Mouse (Mus musculus) hematopoietic multipotent progenitor cell, adult 10-12 weeks (in vitro differentiated cells): ENCODE results near the gene Olfr27. TPM values are rescaled to one million over a fixed set of nuclear protein-coding genes. Genes with fewer than 3 reads are reported as not detected.

Experiments
- polyA plus RNA-seq: library from polyadenylated mRNA; stranded (reverse); fragments of >175 nt; gene quantifications from 2 replicates; pipeline ENCODE4 v1.2.3, GENCODE M21; 2012; ENCODE audit warnings: low replicate concordance

The Olfr27 gene
- not detected in 2 replicates for polyA plus RNA-seq

DNA sequence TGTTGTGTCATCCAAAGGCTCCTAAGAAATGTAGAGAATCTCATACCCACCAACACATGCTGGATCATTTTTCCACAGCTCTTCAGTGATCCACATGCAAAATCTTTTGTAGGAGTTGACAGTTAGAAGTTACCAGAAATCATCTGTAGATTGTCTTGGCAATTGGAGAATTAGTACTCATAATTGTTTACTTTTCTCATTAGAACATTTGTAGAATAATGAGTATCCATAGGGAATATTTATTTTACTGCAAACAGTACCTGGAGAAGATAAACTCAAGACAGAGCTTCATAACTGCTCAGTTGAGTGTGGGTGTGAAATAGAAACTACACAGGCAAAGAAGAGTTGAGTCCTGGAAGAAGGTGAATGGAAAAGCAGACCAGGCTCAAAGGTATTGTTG lies at the start of gene Olfr27:
TSS of gene Olfr27 (plus strand) at position 301 of the 400 bp plus-strand sequence.

DNA sequence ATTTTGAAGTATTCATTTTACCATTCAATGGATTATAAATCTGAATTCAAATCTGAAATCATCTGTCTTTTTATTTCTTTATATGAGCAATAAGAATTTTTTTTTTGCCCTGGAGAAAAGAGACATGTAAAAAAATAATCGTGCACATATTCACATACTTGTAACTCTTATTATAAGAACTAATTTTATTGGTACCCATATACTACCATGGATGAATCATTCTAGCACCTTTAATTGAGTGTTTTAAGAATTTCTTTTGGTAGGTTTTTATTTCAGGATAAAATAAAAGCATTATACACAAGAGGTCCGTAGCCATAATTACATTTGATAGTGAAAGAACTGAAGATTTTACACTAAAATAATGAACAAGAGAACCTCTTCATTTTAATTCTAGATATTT lies 49.1 kb upstream of the Olfr27 start, which contains the start of gene Olfr938:
TSS of gene Olfr938 (minus strand) at position 101 of the 400 bp plus-strand sequence.

DNA sequence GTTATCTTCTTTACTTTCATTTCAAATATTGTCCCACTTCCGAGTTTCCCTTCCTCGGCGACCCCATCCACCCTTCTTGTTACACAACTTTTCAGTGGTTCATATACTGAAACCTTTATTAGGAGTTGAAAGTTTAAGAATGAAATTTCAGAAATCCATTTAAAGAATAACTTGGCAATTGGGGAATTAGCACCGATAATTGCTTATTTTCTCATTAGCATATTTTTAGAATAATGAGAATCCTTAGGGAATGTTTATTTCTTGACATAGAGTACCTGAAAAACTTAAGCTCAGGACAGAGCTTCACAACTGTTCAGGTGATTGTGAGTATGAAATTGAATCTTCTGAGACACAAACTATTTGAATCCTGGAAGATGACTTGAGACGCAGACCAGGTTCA lies 38.1 kb downstream of the Olfr27 start, which contains the start of gene Olfr943:
TSS of gene Olfr943 (plus strand) at position 301 of the 400 bp plus-strand sequence.

Other genes with a start within 250 kb of the Olfr27 start
- not detected in 2 replicates for gene Olfr930, start 198.3 kb upstream of the Olfr27 start, polyA plus RNA-seq
- not detected in 2 replicates for gene Olfr933, start 155.8 kb upstream of the Olfr27 start, polyA plus RNA-seq
- not detected in 2 replicates for gene Olfr934, start 139.8 kb upstream of the Olfr27 start, polyA plus RNA-seq
- not detected in 2 replicates for gene Olfr935, start 128.4 kb upstream of the Olfr27 start, polyA plus RNA-seq
- gene Olfr146, start 104.8 kb upstream of the Olfr27 start, polyA plus RNA-seq = not detected in 2 replicates
- not detected in 2 replicates for gene Olfr937, start 63.2 kb upstream of the Olfr27 start, polyA plus RNA-seq
- gene Olfr938, start 49.2 kb upstream of the Olfr27 start, polyA plus RNA-seq = not detected in 2 replicates
- gene Olfr943, start 38.2 kb downstream of the Olfr27 start, polyA plus RNA-seq = not detected in 2 replicates
- not detected in 2 replicates for gene Olfr944, start 73.8 kb downstream of the Olfr27 start, polyA plus RNA-seq
- gene Olfr1537, start 121.9 kb downstream of the Olfr27 start, polyA plus RNA-seq = not detected in 2 replicates
- not detected in 2 replicates for gene Olfr945, start 148.7 kb downstream of the Olfr27 start, polyA plus RNA-seq
- gene Olfr948, start 197.9 kb downstream of the Olfr27 start, polyA plus RNA-seq = not detected in 2 replicates